In genomic region chrX:169554359-169554758, GRCm38 (mm10) we compare ENCODE assay signal across 32 mouse cellular contexts.
DNase-seq lines count a peak whose midpoint lies in the region; ATAC-seq and TF ChIP-seq lines count a peak whose summit lies in the region.
"Had no signal": no experiment of that assay in that cellular context is flagged by ENCODE, and none has a peak within 500 bp of the region (broad histone marks: within the 10 kb centered on the region; RNA-seq: fewer than 3 reads in every experiment).

No protein-coding gene starts in this region.

- H3K4me3 ChIP-seq in kidney, postnatal 0 days (replicated peaks; ENCODE audit: low read depth, low read length) = no peak overlapping the region
- H3K4me3 ChIP-seq in lung, embryonic 15.5 days = no peak overlapping the region
- H3K4me3 ChIP-seq: embryonic facial prominence, embryonic 15.5 days; forebrain, embryonic 12.5 days; hindbrain, embryonic 10.5 days; intestine, embryonic 15.5 days; limb, embryonic 10.5 days; limb, embryonic 15.5 days; liver, embryonic 13.5 days; midbrain, embryonic 10.5 days; myocyte; neural tube, embryonic 12.5 days had no signal

- H3K36me3 ChIP-seq in kidney, postnatal 0 days (ENCODE audit: insufficient read depth, low read length) = no peaks in the 10 kb centered on the region
- H3K36me3 ChIP-seq in lung, embryonic 15.5 days = no peaks in the 10 kb centered on the region
- H3K36me3 ChIP-seq: embryonic facial prominence, embryonic 15.5 days; forebrain, embryonic 12.5 days; hindbrain, embryonic 10.5 days; intestine, embryonic 15.5 days; limb, embryonic 10.5 days; limb, embryonic 15.5 days; liver, embryonic 13.5 days; midbrain, embryonic 10.5 days; neural tube, embryonic 12.5 days had no signal

- no peak for TF ChIP-seq CTCF in kidney, postnatal 0 days (IDR thresholded peaks at IDR 0.05; ENCODE audit: low read depth)

- no peaks in the 10 kb centered on the region for H3K27me3 ChIP-seq in kidney, postnatal 0 days (ENCODE audit: insufficient read depth, low read length)
- H3K27me3 ChIP-seq in lung, embryonic 15.5 days = no peaks in the 10 kb centered on the region; the same call in 1 of the 2 replicates
- H3K27me3 ChIP-seq: embryonic facial prominence, embryonic 15.5 days; intestine, embryonic 15.5 days; limb, embryonic 15.5 days; liver, embryonic 13.5 days; neural tube, embryonic 12.5 days had no signal

- H3K4me2 ChIP-seq in kidney, postnatal 0 days (ENCODE audit: low read length) = no peak overlapping the region
- no peak overlapping the region for H3K4me2 ChIP-seq in lung, embryonic 15.5 days
- H3K4me2 ChIP-seq: embryonic facial prominence, embryonic 15.5 days; forebrain, embryonic 12.5 days; intestine, embryonic 15.5 days; limb, embryonic 15.5 days; liver, embryonic 13.5 days; neural tube, embryonic 12.5 days had no signal

- no peaks in the 10 kb centered on the region for H3K9me3 ChIP-seq in kidney, postnatal 0 days (replicated peaks; ENCODE audit: low read length)
- H3K9me3 ChIP-seq in lung, embryonic 15.5 days = no peaks in the 10 kb centered on the region
- H3K9me3 ChIP-seq: embryonic facial prominence, embryonic 15.5 days; forebrain, embryonic 12.5 days; hindbrain, embryonic 10.5 days; intestine, embryonic 15.5 days; limb, embryonic 10.5 days; limb, embryonic 15.5 days; liver, embryonic 13.5 days; midbrain, embryonic 10.5 days; neural tube, embryonic 12.5 days had no signal

- DNase-seq in adrenal gland, postnatal 10 days = peak; percentile 18
- no peak for DNase-seq in adrenal gland, adult 8-10 months
- peak; percentile 33 for DNase-seq in kidney, postnatal 0 days (ENCODE audit: low spot score)
- DNase-seq in kidney, adult 9 months = no peak
- DNase-seq in lung, adult 18-20 months = no peak
- DNase-seq in Muller cell, postnatal 12 days (ENCODE audit: inconsistent ontology term) = peak; percentile 15
- DNase-seq in right cerebral cortex, postnatal 10 days (ENCODE audit: low spot score in 2 of 2) = no peak
- DNase-seq: cerebellum, adult 11-12 months; cerebellum, adult 9-11 months; forebrain, postnatal 0 days; heart, postnatal 14 days; kidney, adult 2 months; layer of hippocampus, adult 9-11 months; liver, embryonic 13.5 days; right cerebral cortex, adult 18-20 months; right cerebral cortex, postnatal 4 days; thymus, adult 18-20 months; thymus, postnatal 25 days had no signal

- H3K9ac ChIP-seq in kidney, postnatal 0 days (ENCODE audit: low read depth, low read length) = no peak overlapping the region
- H3K9ac ChIP-seq in lung, embryonic 15.5 days = no peak overlapping the region
- H3K9ac ChIP-seq: embryonic facial prominence, embryonic 15.5 days; forebrain, embryonic 12.5 days; forebrain, postnatal 0 days; intestine, embryonic 15.5 days; limb, embryonic 15.5 days; liver, embryonic 13.5 days; neural tube, embryonic 12.5 days had no signal

- no peak overlapping the region for H3K27ac ChIP-seq in kidney, postnatal 0 days
- no peak overlapping the region for H3K27ac ChIP-seq in lung, embryonic 15.5 days
- H3K27ac ChIP-seq: embryonic facial prominence, embryonic 15.5 days; forebrain, embryonic 12.5 days; hindbrain, embryonic 10.5 days; intestine, embryonic 15.5 days; limb, embryonic 10.5 days; limb, embryonic 15.5 days; liver, embryonic 13.5 days; midbrain, embryonic 10.5 days; neural tube, embryonic 12.5 days; stomach, postnatal 0 days had no signal

- no peaks in the 10 kb centered on the region for H3K4me1 ChIP-seq in kidney, postnatal 0 days (replicated peaks; ENCODE audit: insufficient read depth, low read length)
- H3K4me1 ChIP-seq in lung, embryonic 15.5 days = no peaks in the 10 kb centered on the region
- H3K4me1 ChIP-seq: embryonic facial prominence, embryonic 15.5 days; forebrain, embryonic 12.5 days; hindbrain, embryonic 10.5 days; intestine, embryonic 15.5 days; limb, embryonic 10.5 days; limb, embryonic 15.5 days; liver, embryonic 13.5 days; midbrain, embryonic 10.5 days; neural tube, embryonic 12.5 days had no signal

- 47% methylated on average over 1 of the region's 1 CpGs for WGBS in kidney, postnatal 0 days
- 19% methylated on average over 1 of the region's 1 CpGs for WGBS in lung, embryonic 15.5 days

- ATAC-seq in kidney, postnatal 0 days (replicated peaks; ENCODE audit: low FRiP score, low read depth) = no peak
- peak; percentile 57; the same call in 1 of the 2 replicates for ATAC-seq in lung, embryonic 15.5 days (ENCODE audit: borderline replicate concordance, extremely low read depth, low FRiP score, low TSS enrichment)
- ATAC-seq: forebrain, postnatal 0 days; hindbrain, embryonic 16.5 days; intestine, embryonic 15.5 days; lung, postnatal 0 days; midbrain, embryonic 16.5 days had no signal

Comparison
In these comparisons a context has a peak if more than half of its experiments do, and no peak if none do; other contexts are left out.
1. DNase-seq: peak in adrenal gland, postnatal 10 days (single experiment), kidney, postnatal 0 days (single experiment) and Muller cell, postnatal 12 days (single experiment); none in adrenal gland, adult 8-10 months (single experiment), kidney, adult 9 months (single experiment), lung, adult 18-20 months (0 of 2) and right cerebral cortex, postnatal 10 days (0 of 2).